Mouse (Mus musculus): ENCODE measurements around the gene Dusp9. TPM values are rescaled to one million over a fixed set of nuclear protein-coding genes. Genes with fewer than 3 reads are reported as not detected.
A peak's percentile ranks its signal among the peaks of the same experiment; 100 is the strongest.

The Dusp9 gene
- polyA plus RNA-seq, 1 experiment from 2014 or later: 4.2 TPM

DNA sequence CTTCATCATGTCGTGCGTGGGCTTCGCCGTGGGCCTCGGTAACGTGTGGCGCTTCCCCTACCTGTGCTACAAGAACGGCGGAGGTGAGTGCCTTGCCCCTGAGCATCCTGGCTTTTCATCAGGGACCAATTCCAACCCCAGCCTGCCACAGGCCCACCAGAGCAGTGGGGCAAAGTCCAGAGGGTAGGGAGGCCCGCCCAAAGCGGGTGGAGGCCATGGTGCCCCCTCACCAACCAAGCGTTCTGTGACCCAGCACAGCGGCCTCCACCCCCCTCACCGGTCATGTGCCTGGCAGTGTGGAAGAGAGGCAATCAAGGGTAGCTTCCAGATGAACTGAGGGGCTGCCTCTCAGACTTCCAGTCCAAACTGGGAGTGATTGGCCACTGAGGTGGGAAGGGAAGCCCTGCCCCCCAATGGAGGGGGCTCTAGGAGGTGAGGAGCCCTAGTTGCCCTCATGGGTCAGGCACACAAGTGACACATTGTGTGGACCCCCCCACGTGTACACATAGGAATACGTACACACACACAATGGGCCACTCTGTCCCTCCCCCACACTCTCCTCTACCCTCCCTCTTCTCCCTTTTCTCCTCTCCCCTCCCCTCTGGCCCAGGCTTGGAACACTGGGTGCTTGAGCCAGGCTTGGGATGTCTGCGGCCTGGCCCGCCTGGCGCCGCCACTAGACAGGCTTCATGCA lies 34.9 kb downstream of the Dusp9 start:
- no peak overlapping the region for H3K27ac ChIP-seq (ENCODE audit: low read depth, low read length)
- H3K9me3 ChIP-seq (ENCODE audit: control insufficient read depth, low read length): no peaks in the 10 kb centered on the region
- H3K4me1 ChIP-seq (ENCODE audit: control insufficient read depth, insufficient read depth, low read length): no peaks in the 10 kb centered on the region
- H3K9ac ChIP-seq (ENCODE audit: low read length): peak overlapping the region; percentile 80
- H3K36me3 ChIP-seq (ENCODE audit: control insufficient read depth, insufficient read depth, low read length): no peaks in the 10 kb centered on the region; the same call in 1 of the 2 replicates
- H3K4me2 ChIP-seq (ENCODE audit: low read depth): peak overlapping the region; percentile 63
- peak; percentile 37 for DNase-seq (ENCODE audit: low spot score)
- ATAC-seq (ENCODE audit: insufficient read depth, low FRiP score, low TSS enrichment): peak; percentile 20; the same call in 1 of the 2 replicates
- H3K4me3 ChIP-seq (ENCODE audit: low read depth, low read length): peak overlapping the region; percentile 57
- H3K27me3 ChIP-seq (ENCODE audit: control insufficient read depth, insufficient read depth, low read length): no peaks in the 10 kb centered on the region
- WGBS: 28% methylated on average over 20 of the region's 20 CpGs

DNA sequence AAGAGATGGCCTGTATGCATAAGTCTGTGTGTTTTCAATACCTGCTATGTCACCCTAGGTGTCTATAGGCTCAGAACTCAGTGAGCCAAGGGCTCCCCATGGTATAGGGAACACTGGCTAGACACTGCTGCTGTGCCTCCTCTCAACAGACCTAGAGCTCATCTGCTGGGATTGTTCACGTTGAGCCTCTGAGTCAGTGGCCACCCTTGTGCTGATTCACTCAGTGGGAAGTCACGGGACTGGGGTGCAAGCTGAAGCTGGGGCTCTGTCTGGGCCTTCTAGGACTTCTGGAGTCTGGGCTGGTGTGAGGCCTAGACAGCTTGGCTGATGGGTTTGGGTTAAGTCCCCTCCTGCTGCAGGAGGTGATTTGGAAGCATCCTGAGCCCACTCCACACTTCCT lies 36.0 kb downstream of the Dusp9 start:
- Histone ChIP-seq H3K4me2 (ENCODE audit: low read depth) (peak overlapping the region; percentile 63), H3K4me3 (ENCODE audit: low read depth, low read length) (no peak overlapping the region), H3K9ac (ENCODE audit: low read length) (no peak overlapping the region), H3K36me3 (ENCODE audit: control insufficient read depth, insufficient read depth, low read length) (no peaks in the 10 kb centered on the region; the same call in 1 of the 2 replicates), H3K4me1 (ENCODE audit: control insufficient read depth, insufficient read depth, low read length) (no peaks in the 10 kb centered on the region), H3K27ac (ENCODE audit: low read depth, low read length) (no peak overlapping the region), H3K27me3 (ENCODE audit: control insufficient read depth, insufficient read depth, low read length) (no peaks in the 10 kb centered on the region), H3K9me3 (ENCODE audit: control insufficient read depth, low read length) (no peaks in the 10 kb centered on the region)
- ATAC-seq (ENCODE audit: insufficient read depth, low FRiP score, low TSS enrichment) (no peak), DNase-seq (ENCODE audit: low spot score) (no peak)
- 67% methylated on average over 2 of the region's 2 CpGs for WGBS

DNA sequence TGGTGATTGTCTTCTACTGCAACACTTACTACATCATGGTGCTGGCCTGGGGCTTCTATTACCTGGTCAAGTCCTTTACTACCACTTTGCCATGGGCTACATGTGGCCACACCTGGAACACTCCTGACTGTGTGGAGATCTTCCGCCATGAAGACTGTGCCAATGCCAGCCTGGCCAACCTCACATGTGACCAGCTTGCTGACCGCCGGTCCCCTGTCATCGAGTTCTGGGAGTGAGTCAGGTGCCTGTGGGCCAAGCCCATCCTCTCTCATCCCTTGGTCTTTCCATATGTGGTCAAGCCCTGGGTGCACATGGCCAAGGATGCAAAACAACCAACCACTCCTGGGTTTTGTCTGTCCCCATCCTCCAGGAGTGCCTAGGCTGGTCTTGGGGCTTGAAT lies 37.4 kb downstream of the Dusp9 start:
- WGBS: 92% methylated on average over 4 of the region's 4 CpGs
- H3K36me3 ChIP-seq (ENCODE audit: control insufficient read depth, insufficient read depth, low read length): no peaks in the 10 kb centered on the region; the same call in 1 of the 2 replicates

DNA sequence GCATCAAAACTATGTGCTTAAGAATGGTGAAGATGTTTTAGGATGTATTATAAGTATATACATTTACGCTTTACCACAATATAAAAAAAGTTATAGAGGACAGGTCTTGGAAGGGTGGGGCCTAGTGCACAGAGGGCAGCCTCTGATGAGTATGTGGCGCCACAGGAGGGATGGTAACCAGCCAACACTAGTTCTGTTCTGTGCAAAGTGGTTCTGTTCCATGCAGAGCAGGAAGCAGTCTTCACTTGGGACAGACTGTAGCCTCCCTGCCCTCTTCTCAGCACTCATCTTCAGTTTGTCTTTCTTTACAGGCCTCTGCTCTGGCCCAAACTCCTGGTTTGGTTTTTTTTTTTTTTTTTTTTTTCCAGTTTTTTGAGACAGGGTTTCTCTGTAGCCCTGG lies 44.9 kb downstream of the Dusp9 start:
- Histone ChIP-seq H3K36me3 (ENCODE audit: control insufficient read depth, insufficient read depth, low read length) (no peaks in the 10 kb centered on the region), H3K9ac (ENCODE audit: low read length) (no peak overlapping the region), H3K9me3 (ENCODE audit: control insufficient read depth, low read length) (no peaks in the 10 kb centered on the region), H3K4me3 (ENCODE audit: low read depth, low read length) (no peak overlapping the region), H3K4me1 (ENCODE audit: control insufficient read depth, insufficient read depth, low read length) (no peaks in the 10 kb centered on the region), H3K27ac (ENCODE audit: low read depth, low read length) (no peak overlapping the region), H3K27me3 (ENCODE audit: control insufficient read depth, insufficient read depth, low read length) (no peaks in the 10 kb centered on the region), H3K4me2 (ENCODE audit: low read depth) (no peak overlapping the region)
- no peak for DNase-seq (ENCODE audit: low spot score)
- 87% methylated on average over 2 of the region's 2 CpGs for WGBS
- ATAC-seq (ENCODE audit: insufficient read depth, low FRiP score, low TSS enrichment): no peak

More for the DNA sequence above, 37.4 kb downstream of the Dusp9 start:
- Histone ChIP-seq H3K27ac (ENCODE audit: low read depth, low read length) (no peak overlapping the region), H3K27me3 (ENCODE audit: control insufficient read depth, insufficient read depth, low read length) (no peaks in the 10 kb centered on the region), H3K4me1 (ENCODE audit: control insufficient read depth, insufficient read depth, low read length) (no peaks in the 10 kb centered on the region), H3K4me2 (ENCODE audit: low read depth) (no peak overlapping the region), H3K9me3 (ENCODE audit: control insufficient read depth, low read length) (no peaks in the 10 kb centered on the region), H3K9ac (ENCODE audit: low read length) (no peak overlapping the region), H3K4me3 (ENCODE audit: low read depth, low read length) (no peak overlapping the region)
- ATAC-seq (ENCODE audit: insufficient read depth, low FRiP score, low TSS enrichment): no peak
- no peak for DNase-seq (ENCODE audit: low spot score)

DNA sequence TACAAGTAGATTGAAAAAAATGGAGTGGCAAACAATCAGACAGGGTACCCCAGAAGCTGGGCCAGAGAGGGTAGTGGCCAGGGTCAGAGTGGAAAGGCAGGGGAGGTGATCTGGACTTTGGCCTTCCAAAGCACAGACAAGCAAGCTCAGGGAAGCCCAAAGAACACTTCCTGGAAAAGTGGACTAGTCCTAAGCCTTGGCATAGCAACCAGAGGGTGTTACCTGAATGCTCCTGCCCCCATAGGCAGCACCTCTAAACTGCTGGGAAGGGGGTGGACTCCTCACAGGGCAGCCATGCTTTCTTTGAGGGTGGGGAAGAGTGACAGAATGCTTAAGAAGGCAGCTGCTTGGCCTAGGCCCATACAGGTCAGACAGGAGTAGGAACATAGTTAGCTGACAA lies 45.8 kb downstream of the Dusp9 start:
- H3K4me1 ChIP-seq (ENCODE audit: control insufficient read depth, insufficient read depth, low read length): no peaks in the 10 kb centered on the region
- H3K27me3 ChIP-seq (ENCODE audit: control insufficient read depth, insufficient read depth, low read length): no peaks in the 10 kb centered on the region
- H3K27ac ChIP-seq (ENCODE audit: low read depth, low read length): no peak overlapping the region
- H3K4me2 ChIP-seq (ENCODE audit: low read depth): no peak overlapping the region
- no peak overlapping the region for H3K4me3 ChIP-seq (ENCODE audit: low read depth, low read length)
- DNase-seq (ENCODE audit: low spot score) (no peak), ATAC-seq (ENCODE audit: insufficient read depth, low FRiP score, low TSS enrichment) (no peak)
- H3K36me3 ChIP-seq (ENCODE audit: control insufficient read depth, insufficient read depth, low read length): no peaks in the 10 kb centered on the region
- no peak overlapping the region for H3K9ac ChIP-seq (ENCODE audit: low read length)
- no peaks in the 10 kb centered on the region for H3K9me3 ChIP-seq (ENCODE audit: control insufficient read depth, low read length)

DNA sequence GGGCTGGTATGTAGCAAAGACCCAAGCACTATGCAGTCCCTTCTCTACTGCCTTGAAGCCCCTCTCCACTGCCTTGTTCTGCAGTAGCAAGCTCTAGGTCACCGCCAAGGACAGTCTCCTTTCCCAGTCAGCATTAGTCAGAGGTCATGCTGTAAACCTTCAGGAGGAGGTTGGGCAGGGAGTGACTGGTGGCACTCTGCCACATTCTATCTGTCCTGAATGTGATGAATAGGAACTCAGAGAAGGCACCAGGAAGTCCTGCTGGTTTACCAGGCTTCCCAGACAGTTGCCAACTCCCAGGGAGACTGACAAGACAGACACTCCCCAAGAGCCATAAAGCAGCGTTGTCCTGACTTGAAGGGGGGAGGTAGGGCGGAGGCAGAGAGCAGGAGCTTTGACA lies 46.4 kb downstream of the Dusp9 start:
- Histone ChIP-seq H3K9me3 (ENCODE audit: control insufficient read depth, low read length) (no peaks in the 10 kb centered on the region), H3K4me3 (ENCODE audit: low read depth, low read length) (no peak overlapping the region), H3K4me2 (ENCODE audit: low read depth) (no peak overlapping the region), H3K9ac (ENCODE audit: low read length) (no peak overlapping the region), H3K27me3 (ENCODE audit: control insufficient read depth, insufficient read depth, low read length) (no peaks in the 10 kb centered on the region), H3K4me1 (ENCODE audit: control insufficient read depth, insufficient read depth, low read length) (no peaks in the 10 kb centered on the region), H3K36me3 (ENCODE audit: control insufficient read depth, insufficient read depth, low read length) (no peaks in the 10 kb centered on the region), H3K27ac (ENCODE audit: low read depth, low read length) (no peak overlapping the region)
- 69% methylated on average over 3 of the region's 3 CpGs for WGBS
- DNase-seq (ENCODE audit: low spot score): no peak
- no peak for ATAC-seq (ENCODE audit: insufficient read depth, low FRiP score, low TSS enrichment)

DNA sequence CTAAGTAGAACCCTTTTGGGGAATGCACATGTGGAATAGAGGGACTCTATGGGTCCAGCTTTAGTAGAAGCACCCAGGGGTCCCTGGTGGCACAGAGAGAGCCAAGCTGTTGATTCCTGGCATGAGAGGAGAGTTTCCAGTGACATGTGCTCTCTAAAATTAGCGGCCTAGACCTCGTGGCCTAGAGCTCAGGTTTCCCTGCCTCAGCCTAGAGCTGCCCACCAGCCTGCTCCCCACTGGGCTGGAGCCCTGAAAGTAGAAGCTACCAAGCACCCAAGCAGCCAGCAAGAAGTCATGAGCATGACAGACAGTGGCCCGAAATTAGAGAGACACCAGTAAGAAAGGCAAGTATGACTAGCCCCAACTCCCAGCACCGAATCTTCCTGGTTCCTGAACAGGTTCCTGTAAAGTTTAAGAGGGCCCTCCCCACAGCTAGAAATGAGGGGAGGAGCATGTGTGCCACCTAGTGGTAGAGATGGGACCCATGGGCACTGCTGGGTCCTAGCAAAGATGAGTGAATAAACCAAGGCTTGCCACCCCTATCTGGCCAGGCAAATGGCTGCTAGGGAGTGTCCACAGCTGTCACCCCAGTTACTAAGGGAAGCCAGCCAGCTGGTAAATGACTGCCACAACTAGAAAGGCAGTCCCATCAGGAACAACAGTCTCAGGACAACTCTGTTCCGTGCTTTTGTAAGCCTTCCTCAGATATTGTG lies 51.9 kb downstream of the Dusp9 start:
- Histone ChIP-seq H3K4me1 (ENCODE audit: control insufficient read depth, insufficient read depth, low read length) (no peaks in the 10 kb centered on the region), H3K36me3 (ENCODE audit: control insufficient read depth, insufficient read depth, low read length) (no peaks in the 10 kb centered on the region), H3K9me3 (ENCODE audit: control insufficient read depth, low read length) (no peaks in the 10 kb centered on the region), H3K4me3 (ENCODE audit: low read depth, low read length) (no peak overlapping the region), H3K27me3 (ENCODE audit: control insufficient read depth, insufficient read depth, low read length) (no peaks in the 10 kb centered on the region), H3K4me2 (ENCODE audit: low read depth) (no peak overlapping the region), H3K27ac (ENCODE audit: low read depth, low read length) (no peak overlapping the region), H3K9ac (ENCODE audit: low read length) (no peak overlapping the region)
- peak; percentile 28 for DNase-seq (ENCODE audit: low spot score)
- no peak for ATAC-seq (ENCODE audit: insufficient read depth, low FRiP score, low TSS enrichment)
- 76% methylated on average over 5 of the region's 5 CpGs for WGBS

All from neural tube, embryonic 11.5 days (tissue).